In genomic region chr5:136907991-136908857, GRCm38 (mm10) we compare ENCODE assay signal across 8 mouse cellular contexts. TPM values are rescaled to one million over a fixed set of nuclear protein-coding genes. Genes with fewer than 3 reads are reported as not detected.
A peak's percentile ranks its signal among the peaks of the same experiment; 100 is the strongest.
DNase-seq lines count a peak whose midpoint lies in the region; ATAC-seq lines count a peak whose summit lies in the region.

Ift22 (plus strand) TSS chr5:136908150.

- H3K4me3 ChIP-seq in hindbrain, embryonic 13.5 days = peak within 1 kb of the TSS; percentile 64

- peak within 1 kb of the TSS; percentile 74 for H3K27ac ChIP-seq in hindbrain, embryonic 13.5 days

- peak; percentile 95 for ATAC-seq in hindbrain, embryonic 13.5 days (ENCODE audit: low FRiP score)

- H3K4me1 ChIP-seq in hindbrain, embryonic 13.5 days (replicated peaks) = peaks cover 21% of the 10 kb centered on the region

- no peaks in the 10 kb centered on the region for H3K27me3 ChIP-seq in hindbrain, embryonic 13.5 days

- no peaks in the 10 kb centered on the region for H3K9me3 ChIP-seq in hindbrain, embryonic 13.5 days

- peaks cover 29% of the 10 kb centered on the region for H3K36me3 ChIP-seq in hindbrain, embryonic 13.5 days

- WGBS in hindbrain, embryonic 13.5 days = 9% methylated on average over 32 of the region's 32 CpGs

- peak within 1 kb of the TSS; percentile 72 for H3K4me2 ChIP-seq in hindbrain, embryonic 13.5 days

- H3K9ac ChIP-seq in hindbrain, embryonic 13.5 days = peak within 1 kb of the TSS; percentile 83

- peak; percentile 79 for DNase-seq in MEL-GATA-1-ER (ENCODE audit: extremely low read depth, low read depth)
- peak; percentile 93 for DNase-seq in cerebellum, adult 8-10 months
- DNase-seq in frontal cortex, postnatal 14 days (ENCODE audit: low spot score in 2 of 2) = peak; percentile 87 to 90
- peak; percentile 82 to 92 for DNase-seq in layer of hippocampus, postnatal 25 days (ENCODE audit: extremely low spot score in 1 of 2, low spot score in 1 of 2)
- DNase-seq in lung, postnatal 25 days (ENCODE audit: low spot score) = peak; percentile 95
- DNase-seq in retina, embryonic 14.5 days (ENCODE audit: low spot score) = peak; percentile 96
- peak; percentile 89 for DNase-seq in thymus, postnatal 4 days

RNA-seq across cellular contexts. Expression of gene Ift22, which starts in this region (rescaled TPM):
- polyA plus RNA-seq in hindbrain, embryonic 13.5 days (2015; fragmentation: Nextera tagmentation; extraction: Ambion mirVana) = 118 and 125 TPM in 2 replicates
- 10 to 100 TPM; 82.1 to 84.3 TPM for total RNA-seq in layer of hippocampus, postnatal 25 days (2021)

Comparison
In these comparisons a context has a peak if more than half of its experiments do, and no peak if none do; other contexts are left out.
1. Peak in every context shown above with its lines: DNase-seq, ATAC-seq, H3K4me3 ChIP-seq and H3K27ac ChIP-seq.